Mouse (Mus musculus) CD4-positive naive resting alpha-beta T cell, adult 57 days (primary cell): ENCODE results near the gene Nsun4. TPM values are rescaled to one million over a fixed set of nuclear protein-coding genes. Genes with fewer than 3 reads are reported as not detected.

Source experiments
- total RNA-seq: library from RNA; stranded (reverse); gene quantifications from one replicate; pipeline ENCODE4 v1.2.4, GENCODE M21; 2023

The Nsun4 gene
- total RNA-seq: 47.1 TPM

DNA sequence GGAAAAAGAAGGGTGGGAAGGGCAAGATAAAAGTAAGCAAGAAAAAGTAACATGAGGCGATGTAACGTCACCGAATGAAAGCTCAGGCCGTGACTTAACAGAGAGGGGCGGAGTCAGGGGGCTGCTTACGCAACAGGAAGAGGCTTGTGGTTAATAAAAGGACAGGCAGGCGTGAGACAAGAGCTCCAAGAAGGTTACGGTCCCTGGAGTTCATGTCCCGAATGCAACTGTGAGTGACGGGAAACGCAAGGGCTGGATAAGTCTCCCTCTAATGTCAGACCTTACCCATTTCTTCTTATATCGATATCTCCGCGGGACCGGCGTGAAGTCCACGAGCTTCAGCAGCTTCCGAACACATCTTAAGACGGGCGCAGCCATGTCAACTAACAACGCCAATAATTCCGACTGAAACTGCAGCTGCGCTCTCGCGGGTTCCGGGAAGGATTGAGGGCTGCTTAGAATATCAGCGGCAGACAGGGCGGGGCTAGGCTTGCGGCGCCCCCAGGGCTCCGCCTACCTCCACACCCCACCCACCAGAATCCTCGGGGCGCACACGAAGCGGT is at the start of gene Nsun4:
Gene Nsun4, minus strand, starts transcription at position 478 of the 563 bp plus-strand sequence.

DNA sequence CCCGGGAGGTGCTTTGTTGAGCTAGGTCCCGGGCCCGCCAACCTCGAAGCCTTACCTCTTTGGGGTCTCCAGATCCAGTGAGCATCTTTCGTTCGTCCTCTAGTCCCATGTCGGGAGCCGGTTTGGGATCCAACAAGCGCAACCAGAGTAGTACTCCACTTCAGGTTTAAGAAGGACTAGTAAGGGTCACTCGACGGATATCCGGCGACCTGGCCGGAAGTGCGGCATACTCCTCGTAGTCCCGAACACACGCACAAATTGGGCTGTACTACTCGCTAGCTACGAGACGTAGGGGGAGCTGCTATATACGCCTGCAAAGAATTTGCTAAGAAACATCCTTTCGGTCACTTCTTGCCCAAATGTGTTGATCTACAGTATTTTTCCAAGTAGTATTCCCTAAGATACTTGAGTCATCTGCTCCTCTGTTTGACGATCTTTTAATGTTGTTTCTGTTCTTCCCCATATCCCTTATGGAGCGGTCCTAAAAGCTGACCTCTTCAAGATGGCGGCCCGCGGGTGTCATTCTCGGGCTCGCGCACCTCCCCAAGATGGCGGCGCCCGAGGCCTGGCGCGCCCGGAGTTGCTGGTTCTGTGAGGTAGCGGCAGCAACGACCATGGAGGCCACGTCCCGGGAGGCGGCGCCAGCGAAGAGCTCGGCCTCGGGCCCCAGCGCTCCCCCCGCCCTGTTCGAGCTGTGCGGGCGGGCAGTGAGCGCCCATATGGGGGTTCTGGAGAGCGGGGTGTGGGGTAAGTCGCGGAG is 21.4 kb upstream of the Nsun4 start, which contains the start of the genes Uqcrh and Lrrc41:
Gene Uqcrh, minus strand, starts transcription at position 211 of the 760 bp plus-strand sequence.
Gene Lrrc41, plus strand, starts transcription at position 409 of the 760 bp plus-strand sequence.

DNA sequence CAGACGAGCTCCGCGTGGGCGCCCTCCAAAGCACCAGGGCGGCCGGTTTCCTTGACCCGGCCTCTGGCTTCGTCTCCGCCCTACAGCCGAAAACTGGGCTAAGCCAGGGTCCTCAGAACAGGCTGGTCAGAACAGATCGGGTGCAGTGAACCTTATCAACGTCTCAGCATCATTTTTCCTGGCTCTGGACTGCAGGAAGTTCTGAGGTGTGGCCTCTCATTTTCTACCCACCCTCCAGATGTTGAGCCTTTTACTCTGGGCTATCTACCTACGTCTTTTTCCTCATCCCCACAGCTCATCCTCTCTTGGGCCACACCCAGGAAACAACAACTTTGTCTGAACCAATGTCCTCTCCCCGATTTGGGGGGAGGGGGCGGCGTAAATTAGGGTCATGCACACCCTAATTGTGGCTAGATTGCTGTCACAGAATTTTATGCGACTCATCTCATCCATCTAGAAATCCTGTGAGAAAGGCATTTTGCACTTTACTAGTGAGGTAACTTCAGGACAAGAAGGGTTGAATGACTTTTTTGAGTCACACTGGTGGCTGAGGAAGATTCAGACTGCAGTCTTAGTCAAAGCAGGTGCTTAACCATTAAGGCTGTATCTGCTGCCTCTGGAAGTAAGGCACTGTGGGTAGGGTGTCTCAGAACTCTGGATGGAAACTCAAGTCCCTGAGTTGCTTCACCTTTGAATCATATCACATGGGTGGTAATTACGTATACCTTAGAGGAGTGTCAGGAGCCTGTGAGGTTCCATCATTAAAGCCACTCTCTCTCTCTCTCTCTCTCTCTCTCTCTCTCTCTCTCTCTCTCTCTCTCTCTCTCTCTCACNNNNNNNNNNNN is 35.6 kb downstream of the Nsun4 start, which contains the start of gene Faah:
Gene Faah, minus strand, starts transcription at position 25 of the 845 bp plus-strand sequence.

Other genes with a start within 250 kb of the Nsun4 start
- gene Mob3c, start 225.8 kb downstream of the Nsun4 start, total RNA-seq: 21.5 TPM
- gene Mknk1, start 214.7 kb downstream of the Nsun4 start, total RNA-seq: 53.9 TPM
- gene Kncn, start 169.5 kb downstream of the Nsun4 start, total RNA-seq: 0.65 TPM
- not detected for gene 6430628N08Rik, start 163.2 kb downstream of the Nsun4 start, total RNA-seq
- gene Dmbx1, start 114.0 kb downstream of the Nsun4 start, total RNA-seq: not detected
- gene Faah, start 36.0 kb downstream of the Nsun4 start, total RNA-seq: 160 TPM
- gene Uqcrh, start 21.2 kb upstream of the Nsun4 start, total RNA-seq: 324 TPM
- 24.2 TPM for gene Lrrc41, start 21.4 kb upstream of the Nsun4 start, total RNA-seq
- gene Rad54l, start 69.8 kb upstream of the Nsun4 start, total RNA-seq: 1.4 TPM
- 31.6 TPM for gene Pomgnt1, start 70.0 kb upstream of the Nsun4 start, total RNA-seq
- 0.50 TPM for gene Lurap1, start 97.5 kb upstream of the Nsun4 start, total RNA-seq
- gene Tspan1, start 113.7 kb upstream of the Nsun4 start, total RNA-seq: not detected
- not detected for gene 1700042G07Rik, start 119.5 kb upstream of the Nsun4 start, total RNA-seq
- not detected for gene Gm49337, start 119.5 kb upstream of the Nsun4 start, total RNA-seq
- gene Pik3r3, start 167.7 kb upstream of the Nsun4 start, total RNA-seq: 3.6 TPM